Mouse (Mus musculus) urinary bladder, postnatal 10 days (tissue): Measurements from ENCODE around the gene Tspan5.

Experiments used
- DNase-seq: peaks from one replicate; pipeline ENCODE4 v3.0.0; 2022; ENCODE audit warnings: low spot score

Gene Tspan5

DNA sequence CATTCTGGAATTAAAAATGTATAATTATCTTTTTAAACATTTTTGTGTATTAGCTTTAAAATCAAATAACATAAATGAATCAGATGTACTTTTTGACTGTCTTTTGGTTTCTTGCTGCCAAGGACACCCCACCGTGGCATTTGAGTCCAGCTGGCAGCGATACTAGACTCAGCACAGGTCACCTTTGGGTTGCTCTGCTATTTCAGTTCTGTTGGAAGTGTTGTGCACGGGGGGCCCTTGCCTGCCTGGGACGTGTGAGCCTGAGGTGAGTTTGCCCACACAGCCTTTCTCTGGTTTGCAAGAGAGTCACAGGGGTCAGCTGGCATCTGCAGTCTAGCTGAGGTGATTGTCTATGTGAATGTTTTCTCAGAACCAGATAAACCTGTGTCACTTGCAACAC lies 65.8 kb downstream of the Tspan5 start:
- no peak for DNase-seq

DNA sequence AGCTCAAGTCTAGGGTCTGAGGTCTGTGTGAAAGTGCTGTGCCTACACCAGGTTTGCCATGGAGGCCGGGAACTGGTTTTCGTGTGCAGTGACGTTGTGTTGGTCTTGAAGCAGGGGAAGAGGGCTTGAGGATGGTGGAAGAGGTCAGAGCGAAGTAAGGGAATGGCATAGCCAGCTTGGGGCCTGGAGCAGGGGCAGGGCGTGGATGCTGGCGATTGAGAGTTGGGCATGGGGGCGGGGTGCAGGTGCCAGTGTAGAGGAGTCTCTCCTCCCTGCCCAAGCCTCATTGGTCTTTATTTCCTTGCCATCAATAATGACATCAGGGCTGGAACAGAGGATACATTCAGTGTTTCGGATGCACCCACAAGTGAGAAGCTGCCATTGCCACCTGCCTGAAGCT lies 67.5 kb downstream of the Tspan5 start:
- DNase-seq: no peak

DNA sequence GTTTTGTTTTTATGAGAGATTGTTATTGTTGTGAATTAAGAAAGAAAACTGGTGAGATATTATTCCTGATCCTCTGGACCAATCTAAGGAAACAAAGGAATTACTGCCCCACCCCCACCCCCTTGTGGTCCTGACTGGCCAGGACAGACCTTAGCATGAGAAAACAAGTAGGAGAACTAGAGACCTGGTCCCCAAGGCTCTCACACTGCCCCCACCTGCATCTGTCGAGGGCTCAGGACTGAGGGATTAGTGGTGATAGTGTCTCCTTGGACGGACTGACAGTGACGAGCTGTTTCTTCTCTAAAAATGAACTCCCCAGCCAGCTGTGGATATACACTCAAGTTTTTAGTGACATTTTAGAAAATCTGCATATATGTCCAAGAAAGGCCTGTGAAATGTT lies 70.6 kb downstream of the Tspan5 start:
- no peak for DNase-seq

DNA sequence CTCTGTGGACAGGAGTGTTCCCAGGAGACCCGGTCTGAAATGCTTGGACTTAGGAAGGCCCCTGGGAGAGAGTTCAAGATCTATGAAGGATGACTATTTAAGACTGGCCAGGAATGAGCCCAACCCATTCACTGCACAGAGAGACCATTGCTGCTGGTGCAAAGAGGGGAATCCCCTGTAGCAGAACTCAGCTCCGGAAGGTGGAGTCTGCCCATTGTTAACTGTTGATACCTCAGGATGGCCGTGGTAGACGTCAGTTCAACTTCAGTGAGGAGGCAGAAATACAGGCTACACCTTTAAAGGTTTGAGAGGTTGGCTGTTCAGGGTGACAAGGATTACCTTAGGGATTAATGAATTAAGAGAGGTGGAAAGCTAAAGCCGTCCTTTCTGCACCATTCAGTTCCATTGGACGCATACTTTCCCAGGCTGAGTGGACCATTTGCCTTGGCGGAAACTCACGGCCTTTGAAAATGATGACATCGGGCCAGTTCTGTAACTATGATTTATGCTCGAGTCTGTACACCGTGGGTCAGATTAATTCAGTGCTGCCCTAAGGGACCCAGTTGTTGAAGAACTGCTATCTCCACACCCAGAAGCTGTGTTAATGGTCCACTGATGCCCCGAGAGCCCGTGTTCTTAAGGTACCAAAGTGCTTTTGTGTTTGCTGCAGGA lies 71.3 kb downstream of the Tspan5 start:
- DNase-seq: no peak

DNA sequence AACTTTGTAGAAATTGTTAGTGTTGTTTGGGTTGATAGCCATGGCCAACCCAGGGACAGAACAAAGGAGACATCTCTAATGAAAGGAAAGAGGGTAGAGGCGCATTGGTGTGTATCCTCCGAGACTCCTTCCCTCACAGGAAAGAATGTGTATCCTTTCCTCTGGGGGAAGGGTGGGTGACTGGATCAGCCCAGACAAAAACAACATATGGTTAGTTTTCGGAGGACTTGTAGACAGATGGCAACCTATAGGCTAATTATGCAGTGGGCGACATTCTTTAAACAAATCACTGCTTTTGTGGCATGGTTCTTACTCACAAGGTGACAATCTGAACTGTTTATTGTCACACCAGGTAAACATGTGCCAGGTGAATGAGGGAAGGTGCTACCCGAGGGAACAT lies 72.5 kb downstream of the Tspan5 start:
- no peak for DNase-seq

DNA sequence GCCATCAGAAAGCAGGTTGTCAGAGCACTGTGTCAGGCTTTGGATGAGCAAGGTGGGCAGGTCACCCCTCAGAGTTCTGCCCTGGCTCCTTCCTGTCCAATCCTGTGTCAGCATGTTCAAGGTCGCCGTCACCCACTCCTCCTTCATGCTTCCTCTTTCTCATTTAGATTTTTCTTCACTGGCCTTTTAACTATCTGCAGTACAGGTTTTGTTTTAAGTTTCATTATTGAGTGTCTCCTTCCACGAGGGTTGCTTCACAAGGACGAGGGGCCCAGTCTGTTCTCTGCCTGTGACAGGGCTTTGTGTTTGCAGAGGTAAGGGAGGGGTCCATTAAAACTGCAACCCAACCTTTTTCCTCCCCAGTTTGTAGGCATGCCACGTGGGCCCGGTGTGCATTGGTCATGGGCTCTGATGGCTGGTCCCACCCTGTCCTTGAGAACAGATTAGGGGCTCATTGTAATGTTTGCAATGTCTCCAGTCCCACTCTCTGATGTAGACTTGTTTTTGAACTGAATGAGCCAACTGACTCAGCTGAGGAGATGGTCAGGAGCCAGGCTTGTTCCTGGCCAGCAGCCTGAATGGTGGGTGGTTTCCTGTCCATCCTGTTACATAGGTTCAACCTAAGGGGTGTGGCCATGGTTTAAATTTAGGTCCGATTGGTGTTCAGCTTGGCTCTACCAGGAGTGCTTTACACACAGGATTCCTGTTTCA lies 73.3 kb downstream of the Tspan5 start:
- no peak for DNase-seq

DNA sequence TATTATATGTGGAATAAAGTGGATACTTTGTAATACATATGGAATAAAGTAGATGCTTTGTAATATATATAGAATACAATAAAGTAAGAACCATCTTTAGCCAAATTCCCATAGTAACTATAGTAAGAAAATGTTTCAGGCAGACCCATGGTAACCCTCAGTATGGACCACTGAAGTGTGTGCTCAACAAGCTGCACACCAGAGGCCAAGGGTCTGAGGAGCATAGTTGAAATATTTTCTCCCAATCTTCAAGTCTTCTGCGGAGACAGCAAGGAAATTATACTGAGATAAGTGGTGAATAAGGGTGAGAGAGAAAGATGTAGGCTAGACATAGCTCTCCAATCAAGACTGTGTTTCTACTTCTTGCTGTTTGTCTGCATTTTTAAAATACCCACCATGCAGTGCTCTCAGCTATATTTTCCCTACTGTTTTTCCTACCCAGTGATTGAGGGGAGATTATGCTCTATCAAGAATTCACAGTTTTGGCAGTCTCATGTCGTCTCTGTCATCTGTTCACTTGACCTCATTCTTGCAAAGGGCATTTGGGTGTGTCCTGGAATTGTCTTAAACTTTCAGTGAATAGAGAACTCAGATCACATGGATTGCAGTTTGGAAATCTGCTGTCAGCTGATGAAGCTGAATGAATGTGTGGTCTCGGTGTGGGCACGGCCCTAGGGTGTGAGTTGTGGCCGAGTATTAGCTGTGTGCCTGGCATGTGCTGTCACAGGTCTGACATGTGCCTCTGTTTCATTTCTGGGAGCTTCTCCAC lies 75.1 kb downstream of the Tspan5 start:
- no peak for DNase-seq

DNA sequence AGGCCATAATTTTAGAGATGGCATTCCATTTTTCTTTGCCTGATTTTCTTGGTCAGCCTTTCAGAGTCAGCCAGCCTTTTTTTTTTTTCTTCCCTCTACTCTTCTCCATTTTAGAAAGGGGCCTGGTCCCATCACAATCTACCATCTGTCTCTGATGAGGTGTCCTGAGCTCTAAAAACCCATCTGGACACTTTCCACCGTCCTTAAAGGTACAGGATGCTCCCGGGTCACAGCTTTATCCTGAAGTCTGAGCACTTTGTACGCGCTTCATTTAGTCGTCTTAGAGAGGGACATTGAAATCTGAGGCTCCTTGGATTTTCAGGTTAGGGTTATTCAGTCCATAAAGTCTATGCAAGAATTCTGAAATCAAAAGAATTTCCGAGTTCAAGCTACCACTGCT lies 77.9 kb downstream of the Tspan5 start:
- DNase-seq: no peak

DNA sequence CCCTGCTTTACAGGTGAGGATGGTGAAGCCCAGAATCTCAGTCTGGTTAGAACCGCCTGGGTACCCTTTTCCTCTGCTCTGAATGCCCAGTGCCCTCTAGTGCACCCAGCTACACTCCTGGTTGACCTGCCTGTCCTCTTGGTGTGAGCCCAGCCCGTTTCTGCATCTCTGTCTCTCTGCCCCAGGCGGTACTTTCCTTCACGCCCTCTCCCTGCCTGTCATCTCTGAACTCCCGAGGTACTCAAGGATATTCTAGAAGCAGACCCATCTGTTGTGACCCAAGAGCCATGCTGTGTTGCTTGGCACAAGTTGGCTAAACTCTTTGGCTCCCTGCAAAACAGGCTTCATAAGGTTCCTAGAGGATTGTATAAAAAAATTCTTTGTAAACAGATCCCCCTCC lies 78.3 kb downstream of the Tspan5 start:
- DNase-seq: no peak

DNA sequence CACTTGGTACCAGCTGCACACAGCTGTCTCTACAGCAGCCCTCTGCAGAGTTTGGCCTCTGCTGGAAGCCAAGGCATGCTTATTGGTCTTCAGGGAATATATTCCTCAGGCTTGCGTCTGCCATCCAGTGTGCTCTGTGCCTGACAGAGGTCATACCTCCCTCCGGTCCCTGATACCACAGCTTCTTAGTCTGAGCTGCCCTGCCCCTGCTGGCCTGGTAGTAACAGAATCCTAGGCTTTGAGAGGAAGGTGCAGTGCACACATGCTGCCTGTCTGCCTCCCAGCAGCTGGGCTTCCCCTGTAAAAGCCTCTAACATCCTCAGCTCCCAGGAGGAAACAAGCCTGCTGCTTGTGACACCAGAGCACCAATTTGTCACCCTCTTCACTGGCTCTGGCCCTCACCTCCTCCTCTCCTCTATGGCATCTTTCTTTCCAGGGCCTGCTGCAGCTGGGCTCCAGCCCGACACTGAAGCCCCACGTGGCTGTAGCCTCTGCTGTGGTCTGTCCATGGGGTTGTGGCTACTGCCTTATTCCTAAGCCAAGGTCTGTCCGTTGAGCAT lies 80.0 kb downstream of the Tspan5 start:
- DNase-seq: no peak

DNA sequence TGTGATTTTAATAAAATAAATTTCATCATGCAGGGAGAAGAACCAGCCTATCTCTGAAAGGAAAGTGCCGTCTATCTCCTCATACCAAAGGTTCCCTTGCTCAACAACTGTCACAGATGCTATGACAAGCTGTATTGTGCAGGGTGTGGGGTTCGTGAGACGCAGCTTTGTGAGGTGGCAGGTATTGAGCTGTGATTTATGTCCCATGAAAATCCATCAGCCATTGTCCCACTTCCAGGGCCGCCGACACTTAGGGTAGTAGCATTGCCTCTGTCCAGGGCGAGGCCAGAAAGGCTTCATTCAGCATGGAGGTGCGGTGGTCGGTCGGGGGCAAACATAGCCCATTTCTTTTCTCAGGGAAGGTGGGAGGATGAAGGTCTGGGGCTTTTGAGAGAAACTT lies 81.9 kb downstream of the Tspan5 start:
- DNase-seq: no peak

DNA sequence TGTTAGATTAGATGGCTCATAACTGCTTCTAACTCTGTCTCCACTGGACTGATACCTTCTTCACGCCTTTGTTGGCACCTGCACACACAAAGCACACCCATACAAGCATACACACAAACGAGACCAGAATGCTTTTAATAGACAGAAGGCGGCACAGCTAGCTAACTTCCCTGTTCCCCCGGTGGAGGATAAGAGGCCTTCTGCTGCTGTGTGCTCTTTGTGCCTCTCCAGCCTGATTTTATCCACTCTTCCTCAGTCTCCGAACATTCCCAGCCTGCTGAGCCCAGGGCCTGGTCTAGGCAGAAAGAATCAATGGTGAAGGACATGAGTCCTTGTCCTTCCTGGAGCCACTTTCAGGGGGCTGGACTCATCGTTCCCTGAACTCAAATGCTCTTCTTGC lies 83.3 kb downstream of the Tspan5 start:
- DNase-seq: no peak

DNA sequence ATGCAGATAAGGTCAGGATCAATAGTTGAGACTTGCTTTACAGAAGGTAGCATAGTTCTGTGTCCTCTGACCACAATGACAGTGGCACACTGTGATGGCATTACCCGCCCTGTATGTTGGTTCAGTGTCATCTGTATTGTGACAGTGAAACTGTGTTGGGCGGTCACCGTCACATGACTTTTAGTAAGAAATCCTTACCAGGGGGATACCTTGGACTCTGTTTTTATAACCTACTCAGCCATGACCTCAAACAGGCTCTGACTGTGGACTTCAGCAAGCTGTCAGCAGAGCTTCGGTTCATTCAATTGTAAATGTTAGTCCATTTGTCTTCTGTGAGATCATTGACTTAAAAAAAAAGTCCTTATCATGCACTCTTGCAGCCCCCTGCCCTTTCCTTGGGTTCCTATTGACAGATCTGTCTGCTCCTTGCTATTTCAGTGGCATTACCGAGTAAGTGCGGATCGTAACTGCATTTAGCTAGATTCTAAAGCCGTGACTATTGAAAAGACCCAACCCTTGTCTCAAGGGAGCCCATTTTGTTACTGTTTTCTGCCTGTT lies 84.3 kb downstream of the Tspan5 start:
- DNase-seq: no peak

DNA sequence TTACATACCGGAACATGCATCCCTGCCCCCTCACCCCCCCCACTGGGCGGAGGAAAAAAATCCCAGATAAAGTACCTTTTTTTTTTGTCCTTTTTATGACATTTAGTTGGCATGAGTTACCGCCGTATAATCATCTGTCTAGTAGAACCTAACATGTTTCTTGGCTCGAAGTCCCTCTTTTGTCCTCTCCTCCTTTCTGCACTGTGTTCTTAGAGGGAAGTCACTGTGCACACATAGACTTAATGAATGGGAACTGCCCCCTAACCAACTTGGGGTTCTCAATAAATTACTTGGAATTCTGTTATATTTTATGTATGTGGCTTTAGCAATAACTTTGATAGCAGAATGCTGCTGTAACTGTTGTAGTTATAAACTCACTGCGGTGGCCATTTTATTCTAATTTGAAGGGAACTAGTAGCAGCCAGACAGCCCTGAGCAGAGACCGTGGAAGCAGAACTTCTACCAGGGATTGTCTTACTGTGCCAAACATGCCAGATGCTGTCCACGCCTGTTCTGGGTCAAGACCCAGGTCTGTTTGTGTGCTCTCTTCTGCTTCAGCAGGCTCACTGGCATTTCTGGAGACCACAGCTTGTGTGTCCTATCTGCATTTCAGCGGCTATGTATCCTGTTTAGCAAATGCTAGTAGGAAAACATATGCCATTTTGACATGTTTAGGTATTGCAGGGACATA lies 91.0 kb downstream of the Tspan5 start:
- DNase-seq: no peak

DNA sequence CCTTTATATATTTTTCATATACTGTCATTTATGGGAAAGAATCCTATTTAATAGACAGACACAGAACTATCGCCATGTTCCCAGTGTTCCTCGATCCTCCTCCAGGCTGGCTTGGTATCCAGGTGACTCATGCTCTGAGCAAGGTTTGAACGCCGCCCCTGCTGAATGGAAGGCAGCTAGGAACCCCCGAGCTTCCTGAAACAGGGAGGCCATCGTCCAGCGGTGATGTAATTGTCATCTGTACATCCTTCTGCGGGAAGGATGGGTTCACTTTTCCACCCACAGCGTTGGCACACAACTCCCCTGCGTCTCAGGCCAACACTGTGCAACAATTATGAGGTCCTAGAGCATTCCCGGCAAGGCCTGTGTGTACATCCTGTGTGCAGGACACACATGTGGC lies 92.2 kb downstream of the Tspan5 start:
- DNase-seq: no peak

DNA sequence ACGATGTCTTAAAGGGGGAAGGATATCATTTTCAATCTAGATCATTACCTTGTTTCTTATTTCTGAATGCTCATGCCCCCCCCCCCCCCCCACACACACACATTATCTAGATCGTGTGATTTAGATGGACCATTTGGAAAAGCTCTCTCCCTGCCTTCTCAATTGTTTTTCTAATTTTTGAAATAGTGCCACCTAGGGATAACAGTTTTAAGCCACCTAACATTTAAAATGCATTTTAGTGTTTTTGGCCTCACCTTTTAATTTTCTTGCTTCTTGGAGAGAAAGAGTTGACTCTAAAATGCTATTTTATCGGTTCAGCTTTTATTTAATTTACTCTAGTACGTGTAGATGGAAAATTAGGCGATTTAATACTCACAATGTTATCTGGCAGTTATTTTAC lies 94.9 kb downstream of the Tspan5 start:
- no peak for DNase-seq

DNA sequence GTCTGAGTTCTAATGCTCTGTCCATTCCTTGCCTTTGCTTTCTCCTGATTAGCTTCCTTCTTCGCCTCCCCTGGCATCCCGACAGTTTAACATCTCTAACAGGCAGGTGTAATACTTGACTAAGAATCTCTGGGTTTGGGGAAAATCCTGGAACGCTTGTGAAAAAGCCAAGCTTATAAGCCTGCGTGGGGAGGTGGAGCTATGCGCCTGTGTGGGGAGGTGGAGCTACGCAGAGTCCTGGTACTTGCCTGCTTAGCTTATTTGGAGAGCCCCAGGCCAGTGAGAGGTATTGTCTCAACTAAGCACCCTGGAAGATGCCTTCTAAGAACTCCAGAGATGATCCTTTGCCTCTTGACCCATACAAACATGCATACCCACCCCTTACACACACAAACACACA lies 95.7 kb downstream of the Tspan5 start:
- DNase-seq: no peak

DNA sequence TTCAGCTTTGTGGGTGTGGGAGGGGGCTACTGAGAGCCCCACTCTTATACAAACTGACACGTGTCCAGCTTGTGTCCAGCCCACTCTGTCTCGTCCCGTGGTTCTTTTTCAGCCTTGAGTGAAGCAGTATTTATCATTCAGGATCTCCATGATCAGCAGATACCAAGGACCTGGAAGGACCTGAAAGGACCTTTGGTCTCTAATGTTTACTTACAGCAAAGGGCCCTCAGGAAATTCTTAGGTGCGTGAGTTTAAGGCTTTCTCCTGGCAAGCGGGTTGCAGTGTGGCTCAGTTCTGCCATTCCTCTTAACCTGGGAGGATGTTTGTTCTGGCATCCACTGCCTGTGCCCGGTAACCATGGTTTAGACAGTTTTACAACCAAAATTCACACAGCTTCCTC lies 97.7 kb downstream of the Tspan5 start:
- DNase-seq: no peak

DNA sequence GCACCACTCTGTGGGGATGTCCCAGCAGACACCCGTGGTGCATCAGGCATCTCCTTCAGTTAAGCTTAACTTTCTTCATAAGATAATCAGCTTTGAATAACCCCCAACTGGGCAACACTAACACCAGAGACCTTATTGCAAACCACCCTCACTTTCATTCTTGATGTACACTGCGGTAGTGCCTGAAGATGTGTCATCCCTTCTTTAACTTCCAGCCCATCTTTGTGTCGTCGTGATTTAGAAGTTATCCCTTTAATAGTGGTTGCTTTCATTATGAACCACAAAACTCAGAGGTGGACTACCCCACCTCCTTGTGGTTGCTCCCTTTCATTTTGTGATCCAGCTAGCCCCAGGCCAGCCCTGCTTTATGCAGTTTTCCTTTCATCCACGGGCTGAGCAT lies 99.3 kb downstream of the Tspan5 start:
- no peak for DNase-seq

DNA sequence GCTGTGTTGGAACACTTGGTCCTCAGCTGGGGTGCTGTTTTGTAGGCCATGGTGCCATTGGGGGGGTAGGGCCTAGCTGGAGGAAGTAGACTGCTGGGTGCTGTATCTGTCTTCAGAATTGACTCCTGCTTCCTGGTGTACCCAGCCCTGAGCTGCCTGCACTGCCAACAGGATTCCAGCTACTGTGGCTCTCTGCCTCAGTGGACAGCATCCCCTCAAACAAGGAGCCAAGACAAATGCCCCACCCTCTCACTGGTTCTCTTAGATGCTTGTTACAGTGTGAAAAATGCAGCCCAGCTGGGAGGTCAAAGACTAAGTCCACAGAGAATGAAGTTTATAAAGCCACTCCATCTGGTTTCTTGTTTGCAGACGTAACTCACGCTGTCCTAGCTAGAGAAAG lies 101.2 kb downstream of the Tspan5 start:
- no peak for DNase-seq

DNA sequence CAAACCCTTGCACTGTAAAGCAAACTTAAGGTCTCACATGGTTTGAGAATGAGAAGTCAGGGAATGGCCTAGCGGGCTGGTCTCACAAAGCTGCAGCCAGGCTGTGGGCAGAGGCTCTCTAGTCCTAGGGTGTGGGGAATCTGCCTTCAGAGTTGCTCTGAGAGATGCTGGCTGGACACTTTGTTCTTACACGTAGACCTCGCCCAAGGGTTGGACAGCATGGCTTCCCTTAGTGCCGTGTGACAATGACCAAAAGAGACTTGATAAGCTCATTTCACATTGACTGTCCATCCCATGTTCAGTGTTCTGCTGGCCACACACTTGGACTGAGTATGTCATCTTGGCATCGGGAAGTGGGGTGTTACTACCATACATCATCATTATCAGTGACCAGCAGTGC lies 101.6 kb downstream of the Tspan5 start:
- no peak for DNase-seq

DNA sequence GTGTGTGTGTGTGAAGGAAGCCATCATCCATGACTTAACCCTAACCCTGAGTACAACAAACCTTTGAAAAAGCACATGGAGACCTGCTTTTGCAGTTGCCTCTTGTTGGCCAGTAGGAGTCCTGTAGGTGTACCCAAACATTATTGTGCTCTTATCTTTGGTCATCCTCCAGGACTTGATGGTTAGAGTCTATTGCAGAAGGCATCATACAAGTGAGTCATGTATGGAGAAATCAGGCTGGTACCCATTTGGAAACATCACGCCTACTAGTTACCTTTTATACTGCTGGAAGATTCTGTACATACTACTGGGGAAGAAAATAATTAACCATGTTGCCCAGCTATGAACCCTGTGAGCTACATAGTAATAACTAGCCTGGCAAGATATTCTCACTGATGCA lies 103.8 kb downstream of the Tspan5 start:
- no peak for DNase-seq
